Comparison of ENCODE assay signal across 25 mouse cellular contexts in the genomic region with DNA sequence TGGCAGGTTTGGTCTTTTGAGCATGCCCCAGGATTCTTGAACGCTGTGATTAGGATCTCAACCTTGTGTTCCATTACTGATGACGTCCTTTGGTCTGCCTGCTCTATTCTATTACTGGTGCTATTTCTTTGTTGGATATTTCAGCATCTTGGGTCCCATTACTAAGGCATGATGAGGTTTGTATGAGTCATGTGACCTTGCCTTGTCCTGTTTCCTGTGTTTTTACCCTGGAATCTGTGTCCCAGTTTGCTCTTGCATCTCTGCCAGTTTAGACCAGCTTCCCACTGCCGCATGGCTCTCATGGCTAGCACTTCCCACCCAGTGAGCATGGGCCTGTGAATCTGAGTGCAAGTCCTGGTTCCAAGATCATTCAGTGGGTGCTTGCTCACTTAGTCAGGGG. TPM values are rescaled to one million over a fixed set of nuclear protein-coding genes. Genes with fewer than 3 reads are reported as not detected.
DNase-seq lines count a peak whose midpoint lies in the region; ATAC-seq lines count a peak whose summit lies in the region.
"Had no signal": no experiment of that assay in that cellular context is flagged by ENCODE, and none has a peak within 500 bp of the region (broad histone marks: within the 10 kb centered on the region; RNA-seq: fewer than 3 reads in every experiment).

No protein-coding gene starts in this region.

- WGBS in midbrain, embryonic 14.5 days: 92% methylated on average over 3 of the region's 3 CpGs

- peak; percentile 50 for DNase-seq in adrenal gland, adult 2 months
- DNase-seq in adrenal gland, postnatal 10 days: no peak
- peak; percentile 52 for DNase-seq in heart, adult 11 months
- no peak for DNase-seq in heart, postnatal 25 days (ENCODE audit: low spot score)
- peak; percentile 62 for DNase-seq in 3T3-L1 (ENCODE audit: low read depth, low spot score)
- DNase-seq in NIH3T3 (ENCODE audit: low read depth): peak; percentile 39
- no peak for DNase-seq in midbrain, embryonic 14.5 days
- DNase-seq: cerebellum, adult 11 months; cerebellum, adult 18-20 months; cerebellum, adult 8-10 months; cerebellum, adult 9-11 months; cerebellum, postnatal 14 days; cerebellum, postnatal 36 days; embryo, embryonic 11 days had no signal

- H3K4me2 ChIP-seq in midbrain, embryonic 14.5 days (ENCODE audit: low read length): no peak overlapping the region
- H3K4me2 ChIP-seq: embryonic facial prominence, embryonic 13.5 days; embryonic facial prominence, embryonic 15.5 days; forebrain, embryonic 12.5 days had no signal

- no peak overlapping the region for H3K9ac ChIP-seq in midbrain, embryonic 14.5 days (replicated peaks; ENCODE audit: low read length)
- H3K9ac ChIP-seq: embryonic facial prominence, embryonic 13.5 days; embryonic facial prominence, embryonic 15.5 days; forebrain, embryonic 12.5 days had no signal

- ATAC-seq in CD4-positive, CD25-positive, alpha-beta regulatory T cell, adult 4 months: no peak
- no peak for ATAC-seq in midbrain, embryonic 14.5 days (ENCODE audit: low FRiP score, low TSS enrichment)
- ATAC-seq: activated CD4-positive, CD25-positive, alpha-beta regulatory T cell, adult 4 months; forebrain, embryonic 14.5 days; forebrain, embryonic 16.5 days; Patski had no signal

- H3K36me3 ChIP-seq in midbrain, embryonic 14.5 days (ENCODE audit: control insufficient read depth, insufficient read depth, low read length): no peaks in the 10 kb centered on the region
- H3K36me3 ChIP-seq: embryonic facial prominence, embryonic 13.5 days; embryonic facial prominence, embryonic 15.5 days; forebrain, embryonic 10.5 days; forebrain, embryonic 12.5 days had no signal

- H3K27ac ChIP-seq in midbrain, embryonic 14.5 days (replicated peaks; ENCODE audit: low read depth, low read length): no peak overlapping the region
- H3K27ac ChIP-seq: embryonic facial prominence, embryonic 13.5 days; embryonic facial prominence, embryonic 15.5 days; forebrain, embryonic 10.5 days; forebrain, embryonic 12.5 days had no signal

- no peaks in the 10 kb centered on the region; the same call in 1 of the 2 replicates for H3K9me3 ChIP-seq in midbrain, embryonic 14.5 days (ENCODE audit: control insufficient read depth, low read length)
- H3K9me3 ChIP-seq: embryonic facial prominence, embryonic 15.5 days; forebrain, embryonic 10.5 days; forebrain, embryonic 12.5 days had no signal

- intact Hi-C loops in heart, postnatal 25 days (cut with DNase I): no loop called here

- no peak overlapping the region for H3K4me3 ChIP-seq in midbrain, embryonic 14.5 days (replicated peaks; ENCODE audit: low read depth, low read length)
- H3K4me3 ChIP-seq: embryonic facial prominence, embryonic 13.5 days; embryonic facial prominence, embryonic 15.5 days; erythroblast, embryonic 14.5 days; forebrain, embryonic 10.5 days; forebrain, embryonic 12.5 days had no signal

- no peaks in the 10 kb centered on the region for H3K4me1 ChIP-seq in midbrain, embryonic 14.5 days (ENCODE audit: control insufficient read depth, insufficient read depth, low read length)
- H3K4me1 ChIP-seq: embryonic facial prominence, embryonic 13.5 days; embryonic facial prominence, embryonic 15.5 days; forebrain, embryonic 12.5 days had no signal

- no peaks in the 10 kb centered on the region for H3K27me3 ChIP-seq in midbrain, embryonic 14.5 days (ENCODE audit: control insufficient read depth, insufficient read depth, low read length)
- H3K27me3 ChIP-seq: embryonic facial prominence, embryonic 13.5 days; embryonic facial prominence, embryonic 15.5 days; forebrain, embryonic 12.5 days; Patski had no signal

RNA-seq across cellular contexts. Expression of gene Nelfcd, which starts 23.7 kb away (rescaled TPM):
- total RNA-seq in adrenal gland, adult 2 months (2021): 10 to 100 TPM; 48.8 to 58.7 TPM
- polyA plus RNA-seq in adrenal gland, adult 2 months (2012; rRNA removed): 74.1 and 81.2 TPM in 2 replicates
- 10 to 100 TPM; 55.1 to 62.2 TPM for total RNA-seq in adrenal gland, postnatal 10 days (2021)
- 10 to 100 TPM; 29.0 to 30.1 TPM for total RNA-seq in heart, postnatal 25 days (2021)
- polyA plus RNA-seq in CD4-positive, CD25-positive, alpha-beta regulatory T cell, adult 4 months (2017; shearing (Covaris generic)): 100 to 1,000 TPM in 1 of 2 experiments, 10 to 100 TPM in 1; 53.4 to 105 TPM
- polyA plus RNA-seq in midbrain, embryonic 14.5 days (2014; fragmentation: Nextera tagmentation; extraction: Ambion mirVana): 107 and 121 TPM in 2 replicates

RNA-seq across cellular contexts. Expression of gene Gm20721, which starts 45.4 kb away (rescaled TPM):
- 1 to 10 TPM; 2.1 to 2.5 TPM for total RNA-seq in adrenal gland, adult 2 months (2021)
- 0.07 TPM in 1 of 2 replicates, not detected in the other for polyA plus RNA-seq in adrenal gland, adult 2 months (2012; rRNA removed)
- 1 to 10 TPM; 6.2 to 6.8 TPM for total RNA-seq in adrenal gland, postnatal 10 days (2021)
- total RNA-seq in heart, postnatal 25 days (2021): 1 to 10 TPM; 1.6 to 2.2 TPM
- 1 to 10 TPM; 1.6 to 2.3 TPM for polyA plus RNA-seq in CD4-positive, CD25-positive, alpha-beta regulatory T cell, adult 4 months (2017; shearing (Covaris generic))
- 6.4 and 7.5 TPM in 2 replicates for polyA plus RNA-seq in midbrain, embryonic 14.5 days (2014; fragmentation: Nextera tagmentation; extraction: Ambion mirVana)

RNA-seq across cellular contexts. Expression of gene Ctsz, which starts 46.9 kb away (rescaled TPM):
- total RNA-seq in adrenal gland, adult 2 months (2021): 100 to 1,000 TPM; 189 to 272 TPM
- polyA plus RNA-seq in adrenal gland, adult 2 months (2012; rRNA removed): 221 and 303 TPM in 2 replicates
- 100 to 1,000 TPM; 114 to 138 TPM for total RNA-seq in adrenal gland, postnatal 10 days (2021)
- total RNA-seq in heart, postnatal 25 days (2021): 10 to 100 TPM; 29.8 to 30.8 TPM
- polyA plus RNA-seq in CD4-positive, CD25-positive, alpha-beta regulatory T cell, adult 4 months (2017; shearing (Covaris generic)): 100 to 1,000 TPM in 1 of 2 experiments, 10 to 100 TPM in 1; 91.9 to 125 TPM
- 46.9 and 73.8 TPM in 2 replicates for polyA plus RNA-seq in midbrain, embryonic 14.5 days (2014; fragmentation: Nextera tagmentation; extraction: Ambion mirVana)

RNA-seq across cellular contexts. Expression of gene Tubb1, which starts 58.6 kb away (rescaled TPM):
- total RNA-seq in adrenal gland, adult 2 months (2021): 1 to 10 TPM in 1 of 2 experiments, under 1 TPM in 1; 0.61 to 1.1 TPM
- 0.28 and 0.66 TPM in 2 replicates for polyA plus RNA-seq in adrenal gland, adult 2 months (2012; rRNA removed)
- total RNA-seq in adrenal gland, postnatal 10 days (2021): 1 to 10 TPM; 1.0 to 1.3 TPM
- total RNA-seq in heart, postnatal 25 days (2021): 1 to 10 TPM; 3.0 to 5.8 TPM
- polyA plus RNA-seq in CD4-positive, CD25-positive, alpha-beta regulatory T cell, adult 4 months (2017; shearing (Covaris generic)): not detected
- polyA plus RNA-seq in midbrain, embryonic 14.5 days (2014; fragmentation: Nextera tagmentation; extraction: Ambion mirVana): 0.45 and 0.46 TPM in 2 replicates
- polyA plus RNA-seq: frontal cortex, adult 2 months; Patski had no signal

Comparison
In these comparisons a context has a peak if more than half of its experiments do, and no peak if none do; other contexts are left out.
1. DNase-seq: peak in adrenal gland, adult 2 months (single experiment), heart, adult 11 months (single experiment), 3T3-L1 (single experiment) and NIH3T3 (single experiment); none in adrenal gland, postnatal 10 days (single experiment), heart, postnatal 25 days (single experiment) and midbrain, embryonic 14.5 days (single experiment).